Mouse (Mus musculus): Measurements from ENCODE around the gene Slc6a16. TPM values are rescaled to one million over a fixed set of nuclear protein-coding genes. Genes with fewer than 3 reads are reported as not detected.

Gene Slc6a16
- polyA plus RNA-seq, 1 experiment from 2014 or later = 0.11 TPM

GRCm38 (mm10) chr7:45229046-45229445 lies 11.8 kb upstream of the Slc6a16 start:
- ATAC-seq (ENCODE audit: insufficient read depth, low FRiP score, low TSS enrichment) (no peak), DNase-seq (ENCODE audit: low spot score) (no peak)
- H3K4me2 ChIP-seq (ENCODE audit: low read depth) = no peak overlapping the region
- peaks cover 10% of the 10 kb centered on the region for H3K4me1 ChIP-seq (ENCODE audit: control insufficient read depth, insufficient read depth, low read length)
- H3K9ac ChIP-seq (ENCODE audit: low read length) = no peak overlapping the region
- H3K9me3 ChIP-seq (ENCODE audit: control insufficient read depth, low read length) = no peaks in the 10 kb centered on the region
- H3K36me3 ChIP-seq (ENCODE audit: control insufficient read depth, insufficient read depth, low read length) = peaks cover 40% of the 10 kb centered on the region
- H3K27ac ChIP-seq (ENCODE audit: low read depth, low read length) = no peak overlapping the region
- 94% methylated on average over 8 of the region's 8 CpGs for WGBS
- no peak overlapping the region for H3K4me3 ChIP-seq (ENCODE audit: low read depth, low read length)
- no peaks in the 10 kb centered on the region for H3K27me3 ChIP-seq (ENCODE audit: control insufficient read depth, insufficient read depth, low read length)

- Histone ChIP-seq H3K9ac (ENCODE audit: low read length) (no peak overlapping the region), H3K27me3 (ENCODE audit: control insufficient read depth, insufficient read depth, low read length) (no peaks in the 10 kb centered on the region), H3K9me3 (ENCODE audit: control insufficient read depth, low read length) (no peaks in the 10 kb centered on the region), H3K4me1 (ENCODE audit: control insufficient read depth, insufficient read depth, low read length) (peaks cover 13% of the 10 kb centered on the region), H3K4me2 (ENCODE audit: low read depth) (no peak overlapping the region), H3K36me3 (ENCODE audit: control insufficient read depth, insufficient read depth, low read length) (peaks cover 40% of the 10 kb centered on the region), H3K4me3 (ENCODE audit: low read depth, low read length) (no peak overlapping the region), H3K27ac (ENCODE audit: low read depth, low read length) (no peak overlapping the region)
- DNase-seq (ENCODE audit: low spot score) (no peak), ATAC-seq (ENCODE audit: insufficient read depth, low FRiP score, low TSS enrichment) (no peak)
- WGBS = 91% methylated on average over 7 of the region's 7 CpGs
Observed at GRCm38 (mm10) chr7:45229459-45230203, 11.3 kb upstream of the Slc6a16 start.

- Histone ChIP-seq H3K36me3 (ENCODE audit: control insufficient read depth, insufficient read depth, low read length) (peaks cover 32% of the 10 kb centered on the region), H3K4me2 (ENCODE audit: low read depth) (no peak overlapping the region), H3K4me1 (ENCODE audit: control insufficient read depth, insufficient read depth, low read length) (peaks cover 16% of the 10 kb centered on the region), H3K9ac (ENCODE audit: low read length) (no peak overlapping the region), H3K27me3 (ENCODE audit: control insufficient read depth, insufficient read depth, low read length) (no peaks in the 10 kb centered on the region), H3K27ac (ENCODE audit: low read depth, low read length) (no peak overlapping the region), H3K4me3 (ENCODE audit: low read depth, low read length) (no peak overlapping the region), H3K9me3 (ENCODE audit: control insufficient read depth, low read length) (no peaks in the 10 kb centered on the region)
- no peak for DNase-seq (ENCODE audit: low spot score)
- ATAC-seq (ENCODE audit: insufficient read depth, low FRiP score, low TSS enrichment) = no peak
- 93% methylated on average over 12 of the region's 12 CpGs for WGBS
Observed at GRCm38 (mm10) chr7:45231192-45231591, 9.7 kb upstream of the Slc6a16 start.

GRCm38 (mm10) chr7:45231941-45232340 lies 8.9 kb upstream of the Slc6a16 start:
- Histone ChIP-seq H3K9me3 (ENCODE audit: control insufficient read depth, low read length) (no peaks in the 10 kb centered on the region), H3K9ac (ENCODE audit: low read length) (no peak overlapping the region), H3K27ac (ENCODE audit: low read depth, low read length) (no peak overlapping the region), H3K4me1 (ENCODE audit: control insufficient read depth, insufficient read depth, low read length) (peaks cover 16% of the 10 kb centered on the region), H3K27me3 (ENCODE audit: control insufficient read depth, insufficient read depth, low read length) (no peaks in the 10 kb centered on the region; the same call in 1 of the 2 replicates), H3K4me3 (ENCODE audit: low read depth, low read length) (no peak overlapping the region), H3K36me3 (ENCODE audit: control insufficient read depth, insufficient read depth, low read length) (peaks cover 29% of the 10 kb centered on the region), H3K4me2 (ENCODE audit: low read depth) (no peak overlapping the region)
- no peak for ATAC-seq (ENCODE audit: insufficient read depth, low FRiP score, low TSS enrichment)
- no peak for DNase-seq (ENCODE audit: low spot score)
- WGBS = 87% methylated on average over 11 of the region's 11 CpGs

GRCm38 (mm10) chr7:45232716-45233465 lies 8.0 kb upstream of the Slc6a16 start:
- peaks cover 7% of the 10 kb centered on the region for H3K27me3 ChIP-seq (ENCODE audit: control insufficient read depth, insufficient read depth, low read length)
- H3K9me3 ChIP-seq (ENCODE audit: control insufficient read depth, low read length) = no peaks in the 10 kb centered on the region
- 71% methylated on average over 13 of the region's 13 CpGs for WGBS
- no peak overlapping the region for H3K4me2 ChIP-seq (ENCODE audit: low read depth)
- no peak overlapping the region for H3K9ac ChIP-seq (ENCODE audit: low read length)
- peaks cover 16% of the 10 kb centered on the region for H3K4me1 ChIP-seq (ENCODE audit: control insufficient read depth, insufficient read depth, low read length)
- H3K36me3 ChIP-seq (ENCODE audit: control insufficient read depth, insufficient read depth, low read length) = peaks cover 26% of the 10 kb centered on the region
- H3K27ac ChIP-seq (ENCODE audit: low read depth, low read length) = no peak overlapping the region
- no peak overlapping the region for H3K4me3 ChIP-seq (ENCODE audit: low read depth, low read length)
- ATAC-seq (ENCODE audit: insufficient read depth, low FRiP score, low TSS enrichment) (no peak), DNase-seq (ENCODE audit: low spot score) (no peak)

GRCm38 (mm10) chr7:45233580-45234332 lies 7.1 kb upstream of the Slc6a16 start:
- WGBS = 30% methylated on average over 20 of the region's 20 CpGs
- Histone ChIP-seq H3K27me3 (ENCODE audit: control insufficient read depth, insufficient read depth, low read length) (peaks cover 8% of the 10 kb centered on the region), H3K9me3 (ENCODE audit: control insufficient read depth, low read length) (no peaks in the 10 kb centered on the region), H3K4me1 (ENCODE audit: control insufficient read depth, insufficient read depth, low read length) (peaks cover 16% of the 10 kb centered on the region), H3K9ac (ENCODE audit: low read length) (peak overlapping the region; percentile 12; the same call in 1 of the 2 replicates), H3K27ac (ENCODE audit: low read depth, low read length) (peak overlapping the region; percentile 14; the same call in 1 of the 2 replicates), H3K4me2 (ENCODE audit: low read depth) (peak overlapping the region; percentile 25), H3K4me3 (ENCODE audit: low read depth, low read length) (no peak overlapping the region), H3K36me3 (ENCODE audit: control insufficient read depth, insufficient read depth, low read length) (peaks cover 21% of the 10 kb centered on the region)
- ATAC-seq (ENCODE audit: insufficient read depth, low FRiP score, low TSS enrichment) = no peak
- peak; percentile 46 for DNase-seq (ENCODE audit: low spot score)

GRCm38 (mm10) chr7:45234333-45234841 lies 6.5 kb upstream of the Slc6a16 start:
- H3K27me3 ChIP-seq (ENCODE audit: control insufficient read depth, insufficient read depth, low read length) = peaks cover 12% of the 10 kb centered on the region
- WGBS = 9% methylated on average over 29 of the region's 29 CpGs
- no peak overlapping the region for H3K4me3 ChIP-seq (ENCODE audit: low read depth, low read length)
- H3K9me3 ChIP-seq (ENCODE audit: control insufficient read depth, low read length) = no peaks in the 10 kb centered on the region
- peaks cover 16% of the 10 kb centered on the region for H3K4me1 ChIP-seq (ENCODE audit: control insufficient read depth, insufficient read depth, low read length)
- ATAC-seq (ENCODE audit: insufficient read depth, low FRiP score, low TSS enrichment) = peak; percentile 35; the same call in 1 of the 2 replicates
- H3K4me2 ChIP-seq (ENCODE audit: low read depth) = peak overlapping the region; percentile 25
- peak overlapping the region; percentile 12; the same call in 1 of the 2 replicates for H3K9ac ChIP-seq (ENCODE audit: low read length)
- H3K36me3 ChIP-seq (ENCODE audit: control insufficient read depth, insufficient read depth, low read length) = peaks cover 15% of the 10 kb centered on the region
- H3K27ac ChIP-seq (ENCODE audit: low read depth, low read length) = no peak overlapping the region; the same call in 1 of the 2 replicates
- DNase-seq (ENCODE audit: low spot score) = peak; percentile 59

- H3K27ac ChIP-seq (ENCODE audit: low read depth, low read length) = no peak overlapping the region
Observed at GRCm38 (mm10) chr7:45234922-45235571, 5.8 kb upstream of the Slc6a16 start.

More at GRCm38 (mm10) chr7:45234922-45235571, 5.8 kb upstream of the Slc6a16 start:
- ATAC-seq (ENCODE audit: insufficient read depth, low FRiP score, low TSS enrichment) (peak; percentile 63), DNase-seq (ENCODE audit: low spot score) (peak; percentile 72)
- Histone ChIP-seq H3K36me3 (ENCODE audit: control insufficient read depth, insufficient read depth, low read length) (peaks cover 10% of the 10 kb centered on the region), H3K4me3 (ENCODE audit: low read depth, low read length) (no peak overlapping the region), H3K9ac (ENCODE audit: low read length) (peak overlapping the region; percentile 45), H3K9me3 (ENCODE audit: control insufficient read depth, low read length) (no peaks in the 10 kb centered on the region), H3K4me2 (ENCODE audit: low read depth) (peak overlapping the region; percentile 28), H3K4me1 (ENCODE audit: control insufficient read depth, insufficient read depth, low read length) (peaks cover 16% of the 10 kb centered on the region), H3K27me3 (ENCODE audit: control insufficient read depth, insufficient read depth, low read length) (peaks cover 12% of the 10 kb centered on the region)
- WGBS = 3% methylated on average over 21 of the region's 21 CpGs

All from neural tube, embryonic 11.5 days (tissue).